Mouse (Mus musculus) E14TG2a.4 (cell line): Measurements from ENCODE around the gene Esyt3.

Experiments
- H3K27me3 ChIP-seq: 2 replicates; pipeline ENCODE4 v1.6.1; 2014; ENCODE audit warnings: low read length, control low read depth; ENCODE audit not compliant: insufficient read depth
- H3K36me3 ChIP-seq: 2 replicates; pipeline ENCODE4 v1.6.1; 2014; ENCODE audit warnings: low read length, control low read depth; ENCODE audit not compliant: insufficient read depth
- H3K4me1 ChIP-seq: replicated peaks from 2 replicates; pipeline ENCODE4 v1.6.1; 2014; ENCODE audit warnings: low read depth, low read length, control low read depth
- H3K4me3 ChIP-seq: replicated peaks from 2 replicates; pipeline ENCODE4 v1.5.1; 2014; ENCODE audit warnings: mild to moderate bottlenecking, low read length
- H3K9me3 ChIP-seq: 2 replicates; pipeline ENCODE4 v1.6.1; 2014; ENCODE audit warnings: low read length, control low read depth
- CTCF ChIP-seq: conservative IDR thresholded peaks from 2 replicates; pipeline ENCODE4 v1.5.1; 2014; ENCODE audit warnings: low read length
- NANOG ChIP-seq: IDR thresholded peaks from 2 replicates; pipeline ENCODE4 v1.6.1; 2014; ENCODE audit warnings: borderline replicate concordance, low read length, mixed read lengths
- POU5F1 ChIP-seq: IDR thresholded peaks from 2 replicates; pipeline ENCODE4 v1.6.1; 2014; ENCODE audit warnings: low read length, borderline replicate concordance

The Esyt3 gene

DNA sequence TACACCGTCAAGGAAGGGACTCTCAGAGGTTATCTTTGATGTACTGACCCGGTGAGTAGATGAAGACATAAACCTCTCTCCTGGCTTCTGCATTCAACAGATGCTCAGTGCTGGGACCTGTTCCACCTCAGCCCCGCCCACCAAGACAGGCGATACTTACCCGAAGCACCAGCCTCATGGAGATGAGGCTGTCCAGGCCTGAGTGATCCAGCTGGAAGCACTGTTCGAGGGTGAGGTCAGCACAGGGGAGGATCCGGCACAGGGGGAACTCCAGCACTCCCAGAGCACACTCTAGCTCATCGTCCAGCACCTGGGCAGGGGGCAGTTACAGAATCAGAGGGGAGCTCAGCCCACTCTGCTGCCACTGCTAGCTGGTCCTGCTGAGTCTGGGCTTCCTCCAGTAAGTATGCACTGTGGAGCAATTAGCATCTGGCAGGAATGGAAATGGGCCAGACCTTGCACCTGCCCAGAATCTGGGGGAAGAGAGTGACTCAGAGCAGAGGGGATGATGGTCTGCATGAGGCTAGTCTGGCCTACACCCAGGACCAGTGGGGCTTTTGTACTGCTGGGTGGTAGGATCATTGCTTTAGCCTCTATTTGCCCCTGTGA lies 38.9 kb downstream of the Esyt3 start:
- TF ChIP-seq CTCF (no peak), POU5F1 (no peak), NANOG (no peak)
- H3K4me1 ChIP-seq = peaks cover 10% of the 10 kb centered on the region
- peaks cover 4% of the 10 kb centered on the region; the same call in 1 of the 2 replicates for H3K36me3 ChIP-seq
- H3K27me3 ChIP-seq = no peaks in the 10 kb centered on the region
- H3K9me3 ChIP-seq = no peaks in the 10 kb centered on the region
- H3K4me3 ChIP-seq = no peak overlapping the region

DNA sequence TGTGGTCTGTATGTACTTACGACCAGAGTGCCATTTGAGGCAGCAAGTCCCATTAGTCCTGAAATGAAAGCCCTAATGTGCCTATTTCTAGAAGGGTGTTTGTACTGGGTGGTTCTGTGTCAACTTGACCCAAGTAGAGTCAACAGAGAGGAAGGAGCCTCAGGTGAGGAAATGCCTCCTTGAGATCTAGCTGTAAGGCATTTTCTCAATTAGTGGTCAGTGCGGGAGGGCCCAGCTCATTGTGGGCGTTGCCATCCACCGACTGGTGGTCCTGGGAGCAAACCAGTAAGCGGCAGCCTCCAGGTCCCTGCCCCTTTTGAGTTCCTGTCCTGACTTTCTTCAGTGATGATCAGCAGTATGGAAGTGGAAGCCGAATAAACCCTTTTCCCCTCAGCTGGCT lies 52.1 kb downstream of the Esyt3 start:
- Histone ChIP-seq H3K27me3 (no peaks in the 10 kb centered on the region), H3K4me3 (no peak overlapping the region), H3K4me1 (no peaks in the 10 kb centered on the region), H3K36me3 (peaks cover 57% of the 10 kb centered on the region), H3K9me3 (no peaks in the 10 kb centered on the region)
- no peak for TF ChIP-seq CTCF
- no peak for TF ChIP-seq NANOG
- TF ChIP-seq POU5F1 = no peak

DNA sequence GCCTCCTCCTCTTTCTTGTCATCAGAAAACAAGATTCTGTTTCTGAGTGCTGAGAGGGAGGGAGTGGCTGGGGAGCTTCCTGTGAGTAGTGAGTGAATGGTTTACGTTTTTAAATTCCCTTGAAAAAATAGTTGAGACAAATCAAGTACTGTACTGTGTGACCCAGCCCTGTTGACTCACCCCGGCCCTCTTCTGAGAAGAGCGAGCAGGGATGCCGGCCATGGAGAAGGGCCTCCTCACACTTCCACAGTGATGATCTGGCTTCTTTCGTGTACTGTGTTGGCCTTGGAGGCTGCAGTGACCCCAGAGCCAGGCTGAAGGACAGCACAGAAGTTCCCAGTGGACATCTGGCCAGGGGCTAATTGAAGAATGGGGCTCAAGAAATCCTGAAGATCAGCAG lies 54.1 kb downstream of the Esyt3 start:
- no peaks in the 10 kb centered on the region for H3K9me3 ChIP-seq
- H3K27me3 ChIP-seq = no peaks in the 10 kb centered on the region
- H3K4me1 ChIP-seq = no peaks in the 10 kb centered on the region
- no peak overlapping the region for H3K4me3 ChIP-seq
- peaks cover 51% of the 10 kb centered on the region for H3K36me3 ChIP-seq
- no peak for TF ChIP-seq NANOG
- TF ChIP-seq POU5F1 = no peak
- TF ChIP-seq CTCF = no peak
